Mouse (Mus musculus): ENCODE measurements around the gene Clcn6. TPM values are rescaled to one million over a fixed set of nuclear protein-coding genes. Genes with fewer than 3 reads are reported as not detected.
"Not testable (repeated sequence)": the region's sequence is repeated elsewhere in the genome, so short reads cannot be mapped to it uniquely, and the experiment has no call there.

The Clcn6 gene
- total RNA-seq, 2 experiments from 2014 or later = 93.9 to 94.5 TPM

DNA sequence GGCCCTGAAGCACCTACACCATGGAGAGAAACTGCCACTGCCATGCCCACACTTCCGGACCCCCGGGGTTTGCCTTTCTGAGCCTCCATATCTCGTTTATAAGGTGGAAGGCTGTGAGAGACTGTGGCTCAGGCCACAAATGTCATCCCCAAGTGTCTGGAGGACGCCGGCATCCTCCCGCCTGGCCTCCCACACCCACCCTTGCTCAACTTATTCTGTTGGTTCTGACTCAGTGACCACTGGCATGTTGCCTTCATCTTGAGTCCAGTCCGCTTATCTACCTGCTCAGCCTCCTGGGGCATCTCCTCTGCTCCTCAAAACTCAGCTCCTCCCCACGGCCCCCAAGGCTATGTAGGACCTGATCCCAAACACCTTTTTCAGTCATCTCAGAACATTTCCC, 28.7 kb upstream of the Clcn6 start:
- DNase-seq (ENCODE audit: low spot score in 2 of 2) = no peak

DNA sequence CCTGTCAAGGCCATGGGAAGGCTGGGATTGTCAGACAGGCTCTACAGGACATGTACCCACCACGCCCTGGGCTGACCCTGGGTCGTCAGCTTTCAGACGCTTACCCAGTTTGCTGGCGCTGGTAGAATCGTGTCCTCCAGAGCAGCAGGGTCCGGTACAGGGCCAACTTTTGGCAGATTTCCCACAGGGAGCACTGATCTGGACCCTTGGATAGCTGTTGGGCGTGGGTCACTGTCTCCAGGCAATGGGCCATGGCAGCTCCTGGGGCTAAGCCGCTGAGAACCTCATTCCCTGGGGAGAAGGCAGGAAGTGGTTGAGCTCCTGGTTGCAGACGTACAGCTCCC, 27.8 kb upstream of the Clcn6 start:
- DNase-seq (ENCODE audit: low spot score in 2 of 2) = no peak

DNA sequence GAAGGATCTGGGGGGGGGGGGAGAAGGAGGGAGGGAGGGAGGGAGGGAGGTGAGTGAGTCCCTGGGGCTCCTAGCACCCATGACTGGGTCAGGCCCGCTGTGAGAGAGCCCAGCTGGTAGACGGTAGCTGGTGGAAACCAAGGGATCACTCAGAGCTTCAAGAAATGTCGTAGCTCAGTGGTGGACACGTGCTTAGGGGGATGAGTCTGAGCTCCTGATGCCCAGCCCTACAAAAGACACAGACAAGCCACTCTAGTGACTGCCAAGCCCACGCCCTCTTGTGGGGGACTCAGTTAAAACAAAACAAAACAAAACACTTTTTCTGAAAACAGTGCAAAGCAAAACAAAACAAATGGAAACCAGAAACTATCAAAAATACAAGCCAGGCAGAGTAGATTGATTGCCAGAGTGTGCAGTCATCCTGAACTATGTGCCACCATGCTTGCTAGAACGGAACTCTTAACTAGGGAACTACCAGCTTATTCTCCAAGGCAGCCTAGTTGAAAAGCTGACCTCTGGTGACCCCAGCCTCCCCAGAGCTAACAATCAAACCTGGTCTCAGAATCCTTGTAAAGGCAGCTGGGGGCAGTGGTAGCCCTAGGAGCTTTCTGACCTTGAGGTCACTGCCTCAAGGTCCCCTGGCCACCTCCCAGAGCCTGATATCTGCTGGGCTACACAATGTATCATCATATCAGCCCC, 27.2 kb upstream of the Clcn6 start:
- no peak for DNase-seq (ENCODE audit: low spot score in 2 of 2)

DNA sequence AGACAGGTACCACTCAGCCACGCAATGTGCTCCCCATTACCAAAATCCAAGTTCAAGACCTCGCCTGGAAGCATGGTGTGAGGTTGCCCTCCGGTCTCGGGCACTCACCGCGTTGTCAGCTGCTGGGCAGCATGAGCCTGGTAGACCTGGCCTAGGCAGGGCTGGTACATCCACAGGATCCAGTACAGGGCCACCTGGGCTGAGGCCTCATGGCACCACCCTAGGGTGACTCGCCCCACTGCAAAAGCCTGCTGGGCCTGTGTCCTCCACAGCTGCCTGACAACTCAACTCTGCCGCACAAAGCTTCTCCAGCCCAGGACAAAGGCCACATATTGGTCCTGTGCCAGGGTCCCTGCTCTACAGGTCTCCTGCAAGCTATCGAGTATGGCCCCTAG, 22.5 kb upstream of the Clcn6 start:
- no peak for DNase-seq (ENCODE audit: low spot score in 2 of 2)

DNA sequence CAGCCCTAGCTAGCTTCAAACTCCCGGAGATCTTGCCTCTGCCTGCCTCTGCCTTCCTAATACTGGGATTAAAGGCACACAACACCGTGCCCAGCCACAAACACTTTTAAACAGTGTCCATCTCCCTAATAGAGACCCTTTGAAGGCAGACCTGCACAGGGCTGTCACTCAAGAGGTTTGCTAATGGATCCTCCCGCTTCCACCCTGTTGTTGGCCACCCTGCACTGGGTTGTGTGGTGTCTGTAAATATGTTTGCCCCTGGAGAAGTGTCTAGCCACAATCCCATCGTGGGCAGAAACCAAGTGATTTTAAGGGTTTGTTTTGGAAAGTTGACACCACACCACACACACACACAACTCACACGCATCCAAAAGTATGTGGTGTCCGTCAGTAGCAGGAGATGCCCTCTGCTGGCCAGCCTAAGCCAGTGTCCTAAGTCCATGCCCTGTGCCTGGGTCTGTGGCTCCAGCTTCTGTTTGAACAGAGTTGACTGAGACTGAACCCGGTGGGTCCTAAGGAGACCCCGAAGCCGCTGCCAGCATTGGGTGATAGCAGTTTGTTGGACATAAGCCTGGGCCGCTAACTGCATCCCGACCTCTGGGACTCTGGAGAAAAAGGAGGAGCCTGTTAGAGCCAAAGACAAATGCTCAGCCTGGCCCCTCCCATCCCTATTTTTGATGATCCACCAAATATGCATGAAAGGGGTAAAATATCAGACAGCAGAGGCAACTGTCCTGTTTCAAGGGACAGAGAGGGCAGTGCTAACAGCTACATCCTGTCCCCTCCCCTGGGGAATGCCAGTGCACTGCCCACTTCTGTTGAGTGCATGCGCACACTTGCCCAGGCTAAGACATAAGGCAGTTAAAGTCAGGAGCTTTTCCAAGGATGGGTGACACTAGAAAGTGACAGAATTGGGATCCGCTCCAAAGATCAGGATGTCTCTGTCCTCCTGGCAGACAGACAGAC, 21.8 kb upstream of the Clcn6 start:
- no peak for DNase-seq (ENCODE audit: low spot score in 2 of 2)

DNA sequence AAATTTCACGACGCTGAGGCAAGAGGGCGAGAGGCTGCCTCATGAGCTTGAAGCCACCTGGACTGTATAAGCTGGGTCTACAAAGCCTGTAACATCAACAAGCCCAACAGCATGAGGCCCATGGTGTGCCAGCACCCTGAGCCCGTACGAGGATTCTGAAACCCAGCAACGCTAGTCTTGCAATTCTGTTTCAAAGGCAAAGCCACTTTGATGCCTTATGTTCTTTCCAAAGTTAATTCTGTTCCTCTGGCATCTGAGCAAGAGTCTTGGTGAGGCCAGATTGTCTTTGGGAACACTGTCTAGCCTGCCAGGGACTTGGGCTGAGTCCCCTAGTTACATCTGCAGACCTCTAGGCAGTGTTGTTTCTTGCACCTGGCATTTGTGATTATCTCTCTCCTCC, 20.4 kb upstream of the Clcn6 start:
- DNase-seq (ENCODE audit: low spot score in 2 of 2) = no peak

DNA sequence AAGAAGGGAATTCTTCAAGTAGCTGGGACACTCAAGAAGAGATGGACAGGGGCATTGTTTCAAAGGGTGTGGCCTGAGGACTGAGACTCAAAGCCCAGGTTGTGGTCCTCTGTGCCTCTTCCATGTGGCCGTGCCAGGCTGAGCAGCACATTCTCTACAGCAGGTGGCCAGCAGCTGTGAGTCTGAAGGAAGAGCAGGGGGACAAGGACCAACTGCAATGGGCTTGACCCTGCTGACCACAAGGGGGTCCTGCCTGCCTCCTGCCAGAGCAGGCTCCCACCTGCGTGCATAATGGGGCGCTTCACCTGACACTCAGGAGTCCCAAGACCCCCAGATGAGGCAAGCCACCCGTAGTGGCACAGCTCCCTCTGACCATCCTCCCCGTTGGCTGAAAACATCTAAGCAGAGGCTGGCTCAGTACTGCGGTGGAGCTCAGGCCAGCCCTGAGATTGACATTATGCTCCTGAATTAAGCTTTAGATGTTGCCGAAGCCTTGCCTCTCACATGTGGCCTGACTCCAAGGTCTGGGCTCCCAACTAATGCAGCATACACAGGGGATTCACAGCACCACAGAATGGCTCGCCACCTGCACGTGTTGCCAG, 19.7 kb upstream of the Clcn6 start:
- no peak for DNase-seq (ENCODE audit: low spot score in 2 of 2)

DNA sequence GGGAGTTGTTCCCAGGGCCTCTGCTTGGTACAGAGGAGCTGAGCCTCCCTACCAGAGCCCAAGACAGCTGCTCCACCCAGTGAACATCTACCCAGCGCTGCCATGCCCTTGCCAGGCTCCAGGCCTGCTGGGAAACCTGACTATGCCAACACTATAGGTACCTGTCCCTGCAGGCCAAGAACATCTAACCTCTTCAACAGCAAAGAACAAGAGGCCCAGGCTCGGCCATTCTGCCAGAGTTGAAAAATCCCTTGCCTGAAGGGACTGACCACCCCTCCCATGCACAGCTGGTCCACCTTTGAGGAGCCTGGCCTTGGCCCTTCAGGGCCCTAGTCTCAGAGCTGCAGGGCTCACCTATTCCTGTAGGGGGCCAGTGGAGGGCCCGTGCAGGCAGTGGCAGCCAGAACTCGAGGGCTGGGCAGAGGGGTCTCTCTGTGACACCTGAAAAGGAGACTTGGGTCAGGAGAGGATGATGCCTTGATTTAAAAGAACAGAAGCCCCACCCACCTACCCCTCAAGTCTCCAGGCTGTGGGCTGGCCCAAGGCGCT, 19.1 kb upstream of the Clcn6 start:
- DNase-seq (ENCODE audit: low spot score in 2 of 2) = no peak

DNA sequence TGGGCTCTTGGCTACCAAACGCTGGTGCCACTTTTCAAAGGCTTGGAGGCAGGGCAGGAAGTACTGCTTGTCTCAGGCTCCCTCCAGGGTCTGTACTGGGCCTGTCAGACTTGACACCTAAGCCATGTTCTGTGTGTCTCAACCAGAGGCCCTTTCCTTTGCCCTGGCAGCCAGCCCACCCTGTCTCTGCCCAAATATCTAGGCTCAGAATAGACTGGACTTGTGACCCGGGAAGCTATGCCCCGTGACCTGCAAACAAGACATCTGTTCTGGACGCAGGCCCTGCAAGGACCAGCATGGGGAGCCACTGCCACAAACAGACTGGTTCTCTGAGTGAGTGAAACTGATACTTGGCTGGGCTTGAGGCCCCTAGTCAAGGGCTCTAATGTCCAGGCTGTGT, 18.2 kb upstream of the Clcn6 start:
- no peak for DNase-seq (ENCODE audit: low spot score in 2 of 2)

DNA sequence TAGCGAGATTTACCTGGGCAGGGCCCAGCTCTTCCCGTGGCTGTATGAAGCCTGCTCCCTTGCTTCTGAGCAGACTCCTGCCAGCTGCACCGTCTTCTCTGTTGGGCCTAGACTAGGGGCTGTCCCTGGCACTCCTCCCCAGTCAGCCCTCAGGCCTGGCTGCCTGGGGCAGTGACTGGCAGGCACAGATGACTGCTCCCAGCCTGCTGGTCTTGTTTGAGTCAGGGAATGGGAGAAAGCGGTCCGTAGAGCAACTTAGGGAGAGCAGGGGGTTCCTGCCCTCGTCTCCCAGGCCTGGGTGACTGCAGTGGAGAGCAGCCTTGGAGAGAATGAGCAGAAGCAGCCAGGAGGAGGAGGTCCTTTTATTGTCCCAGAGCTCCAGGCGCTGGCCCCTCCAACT, 17.6 kb upstream of the Clcn6 start:
- no peak for DNase-seq (ENCODE audit: low spot score in 2 of 2)

DNA sequence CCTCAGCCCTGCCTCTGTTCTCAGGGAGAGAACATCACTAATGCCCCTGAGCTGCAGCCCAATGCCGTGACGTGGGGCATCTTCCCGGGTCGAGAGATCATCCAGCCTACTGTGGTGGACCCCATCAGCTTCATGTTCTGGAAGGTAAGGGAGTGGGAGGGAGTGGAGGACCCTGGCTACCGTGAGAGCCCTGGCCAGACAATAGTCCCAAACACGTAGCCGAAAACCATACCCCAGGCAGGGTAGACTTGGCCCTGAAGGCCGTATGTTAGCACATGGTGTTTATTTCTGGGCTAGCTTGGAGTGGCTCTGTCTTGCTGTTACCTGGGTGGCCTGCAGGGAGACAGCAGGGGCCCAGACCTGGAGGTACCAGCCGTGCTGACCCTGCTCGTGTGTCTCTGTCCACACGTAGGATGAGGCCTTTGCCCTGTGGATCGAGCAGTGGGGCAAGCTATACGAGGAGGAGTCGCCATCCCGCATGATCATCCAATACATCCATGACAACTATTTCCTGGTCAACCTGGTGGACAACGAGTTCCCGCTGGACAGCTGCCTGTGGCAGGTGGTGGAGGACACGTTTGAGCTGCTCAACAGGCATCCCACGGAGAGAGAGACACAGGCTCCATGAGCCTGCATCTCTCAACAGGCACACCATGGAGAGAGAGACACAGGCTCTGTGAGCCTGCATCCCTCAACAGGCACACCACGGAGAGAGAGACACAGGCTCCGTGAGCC, 16.5 kb upstream of the Clcn6 start:
- no peak for DNase-seq (ENCODE audit: low spot score in 2 of 2)

DNA sequence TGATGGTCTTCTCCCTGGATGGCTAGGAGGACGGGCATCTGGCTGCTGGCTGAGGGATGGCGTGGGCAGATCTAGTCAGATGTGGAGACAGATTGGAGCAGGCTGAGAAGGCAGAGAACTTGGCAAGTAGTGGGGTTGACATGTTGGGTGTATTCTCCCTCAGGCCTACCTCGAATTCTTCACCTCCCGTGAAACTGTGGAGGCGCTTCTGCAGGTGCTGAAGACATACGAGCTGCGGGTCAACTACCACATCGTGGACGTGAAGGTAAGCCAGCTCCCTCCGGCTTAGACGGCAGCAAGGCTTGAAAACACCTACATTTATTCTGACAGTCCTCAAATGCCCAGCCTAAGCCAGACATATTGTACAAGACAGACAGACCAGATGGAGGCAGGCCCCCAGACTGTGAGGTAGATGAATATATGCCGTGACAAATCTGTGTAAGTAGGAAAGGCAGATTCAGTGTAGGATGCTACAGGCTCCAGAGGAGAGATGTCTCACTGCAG, 14.8 kb upstream of the Clcn6 start:
- DNase-seq (ENCODE audit: low spot score in 2 of 2) = peak; percentile 78 to 87

DNA sequence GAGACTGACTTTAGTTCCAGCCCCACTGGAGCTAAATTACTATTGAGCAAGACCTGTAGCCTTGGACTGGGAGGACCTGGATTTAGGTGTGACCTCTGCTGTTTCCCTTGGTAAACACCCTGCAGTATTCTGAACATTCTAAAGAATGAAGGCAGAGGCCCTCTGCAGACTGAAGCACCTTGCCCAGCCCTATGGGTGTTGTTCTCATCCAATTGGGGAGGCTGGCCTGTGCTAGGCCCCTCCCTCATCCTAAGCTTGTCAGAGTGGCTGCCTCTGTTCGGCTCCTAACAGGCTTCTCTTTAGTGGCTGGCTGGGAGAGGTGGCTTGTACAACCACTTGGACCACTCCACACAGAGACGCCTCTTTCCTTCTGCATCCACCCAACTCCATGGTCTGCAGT, 14.4 kb upstream of the Clcn6 start:
- no peak for DNase-seq (ENCODE audit: low spot score in 2 of 2)

DNA sequence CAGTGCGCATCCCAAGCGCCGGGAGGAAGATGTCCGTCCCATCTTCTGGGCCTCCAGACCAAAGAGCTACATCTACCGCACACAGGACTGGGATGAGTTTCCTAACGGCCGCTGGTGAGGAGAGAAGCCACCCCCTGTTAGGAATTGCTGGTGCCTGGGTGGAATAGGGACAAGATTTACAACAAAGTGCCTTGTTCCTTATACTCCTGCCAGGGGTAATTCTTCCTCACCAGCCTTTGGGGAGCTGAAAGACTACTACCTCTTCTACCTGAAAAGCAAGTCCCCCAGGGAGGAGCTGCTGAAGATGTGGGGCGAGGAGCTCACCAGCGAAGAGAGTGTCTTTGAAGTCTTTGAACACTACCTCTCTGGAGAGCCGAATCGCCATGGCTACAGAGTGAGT, 13.3 kb upstream of the Clcn6 start:
- DNase-seq (ENCODE audit: low spot score in 2 of 2) = no peak

DNA sequence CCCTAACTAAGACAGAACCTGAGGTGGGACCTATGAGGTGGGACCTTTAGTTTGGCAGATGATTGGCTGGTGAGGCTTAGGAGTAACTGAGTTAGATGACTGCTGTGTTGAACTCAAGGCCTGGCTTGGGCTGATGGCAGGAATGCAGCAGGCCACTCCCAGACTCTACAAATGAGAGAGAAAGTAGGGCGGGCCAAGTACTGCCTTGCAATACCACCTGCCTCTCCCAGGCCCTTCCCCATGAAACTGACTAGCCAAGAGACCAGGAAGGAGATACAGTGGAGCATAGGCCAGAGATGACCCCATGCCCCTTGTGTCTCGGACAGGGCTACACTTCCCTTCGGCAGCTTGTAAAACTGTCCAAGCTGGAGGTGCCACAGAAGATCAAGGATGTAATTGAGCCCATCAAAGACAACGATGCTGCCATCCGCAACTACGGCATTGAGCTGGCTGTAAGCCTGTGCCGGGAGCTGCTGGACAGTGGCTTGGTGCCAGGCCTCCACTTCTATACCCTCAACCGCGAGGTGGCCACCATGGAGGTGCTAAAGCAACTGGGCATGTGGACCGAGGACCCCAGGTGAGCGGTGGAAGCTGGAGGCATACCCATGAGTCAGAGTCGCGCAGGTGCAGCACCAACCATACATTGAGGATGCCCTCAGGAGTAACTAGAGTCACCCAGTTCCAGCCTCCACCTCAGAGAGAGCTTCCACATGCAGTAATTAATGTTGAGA, 12.6 kb upstream of the Clcn6 start:
- no peak for DNase-seq (ENCODE audit: low spot score in 2 of 2)

DNA sequence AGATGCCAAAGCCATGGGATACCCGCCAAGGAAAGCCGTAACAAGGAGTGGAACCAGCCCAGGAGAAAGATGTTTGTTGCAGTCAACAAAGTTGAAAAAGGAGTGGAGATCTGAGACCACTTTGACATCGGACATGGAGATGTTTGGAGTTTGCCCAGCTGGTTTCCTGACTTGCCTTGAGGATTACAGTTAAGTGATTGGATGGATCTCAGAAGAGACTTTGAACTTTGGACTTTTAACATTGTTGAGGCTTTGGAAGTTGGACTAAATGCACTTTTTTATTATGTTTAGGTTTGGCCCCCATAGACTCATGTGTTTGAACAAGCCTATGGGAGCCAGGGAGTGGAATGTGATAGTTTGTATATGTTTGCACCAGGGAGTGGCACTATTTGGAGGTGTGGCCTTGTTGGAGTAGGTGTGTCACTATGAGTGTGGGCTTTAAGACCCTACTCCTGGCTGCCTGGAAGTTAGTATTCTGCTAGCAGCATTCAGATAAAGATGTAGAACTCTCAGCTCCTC, 11.8 kb upstream of the Clcn6 start:
- DNase-seq (ENCODE audit: low spot score in 2 of 2) = not testable (repeated sequence)

DNA sequence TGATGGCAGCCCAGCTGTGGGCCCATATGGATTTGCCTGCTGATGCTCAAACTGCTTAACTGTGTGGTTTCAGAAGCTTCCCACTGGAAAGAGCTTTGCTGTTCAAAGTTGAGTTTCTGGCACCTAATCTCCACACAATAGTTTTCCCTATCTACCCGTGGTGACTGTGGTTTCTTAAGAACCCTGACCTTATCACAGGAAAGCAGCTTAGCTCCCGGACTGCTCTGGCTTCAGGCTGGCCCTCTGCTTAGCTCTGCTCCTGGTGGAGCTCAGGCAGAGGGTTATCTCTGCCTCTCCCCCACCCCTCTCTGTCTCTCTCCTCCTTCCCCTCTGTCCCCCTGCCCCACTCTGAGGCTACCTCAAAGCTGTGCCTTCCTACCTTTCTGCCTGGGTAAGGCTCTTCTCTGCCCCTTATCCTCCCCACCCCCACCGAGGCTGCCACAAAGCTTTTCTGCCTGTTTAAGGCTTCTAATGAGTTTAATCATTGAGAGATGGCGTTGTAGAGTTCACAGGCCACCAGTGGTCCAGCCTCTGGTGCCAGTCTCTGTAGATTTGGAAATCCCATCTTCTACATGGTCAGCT, 7.9 kb upstream of the Clcn6 start:
- DNase-seq (ENCODE audit: low spot score in 2 of 2) = no peak

DNA sequence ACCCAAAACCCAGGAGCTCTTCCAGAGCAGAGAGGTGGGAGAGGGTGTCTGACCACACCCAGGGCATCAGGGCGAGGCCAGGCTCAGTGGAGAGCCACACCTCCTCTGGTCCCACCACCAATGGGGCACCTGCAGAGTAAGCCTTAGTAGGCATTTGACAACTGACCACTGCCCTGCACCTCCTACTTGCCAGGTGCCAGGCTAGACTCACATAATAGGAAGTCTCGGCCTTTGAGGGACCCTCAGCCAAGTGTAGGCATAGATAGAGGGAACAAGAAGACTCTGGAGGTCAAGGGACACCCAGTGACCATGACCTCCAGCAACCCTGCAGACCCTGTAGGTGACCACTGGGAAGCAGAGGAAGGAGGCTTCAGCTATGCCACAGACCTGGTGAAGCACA, 5.5 kb upstream of the Clcn6 start:
- DNase-seq (ENCODE audit: low spot score in 2 of 2) = no peak

DNA sequence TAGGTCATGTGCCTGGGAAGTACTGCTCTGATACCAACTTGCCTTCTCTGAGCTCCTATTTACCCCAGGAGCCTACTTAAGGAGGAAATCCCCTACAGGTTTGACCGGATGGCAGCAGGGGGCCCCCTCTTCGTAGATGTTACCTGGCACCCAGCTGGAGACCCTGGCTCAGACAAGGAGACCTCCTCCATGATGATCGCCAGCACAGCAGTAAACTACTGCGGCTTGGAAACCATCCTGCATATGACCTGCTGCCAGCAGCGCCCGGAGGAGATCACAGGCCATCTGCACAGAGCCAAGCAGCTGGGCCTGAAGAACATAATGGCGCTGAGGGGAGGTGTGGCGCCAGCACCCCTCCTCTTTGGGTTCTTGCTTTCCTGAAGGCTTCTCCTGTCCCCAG, 4.7 kb upstream of the Clcn6 start:
- DNase-seq (ENCODE audit: low spot score in 2 of 2) = not testable (repeated sequence)
